ENCODE assay signal across 8 mouse cellular contexts in the genomic region with DNA sequence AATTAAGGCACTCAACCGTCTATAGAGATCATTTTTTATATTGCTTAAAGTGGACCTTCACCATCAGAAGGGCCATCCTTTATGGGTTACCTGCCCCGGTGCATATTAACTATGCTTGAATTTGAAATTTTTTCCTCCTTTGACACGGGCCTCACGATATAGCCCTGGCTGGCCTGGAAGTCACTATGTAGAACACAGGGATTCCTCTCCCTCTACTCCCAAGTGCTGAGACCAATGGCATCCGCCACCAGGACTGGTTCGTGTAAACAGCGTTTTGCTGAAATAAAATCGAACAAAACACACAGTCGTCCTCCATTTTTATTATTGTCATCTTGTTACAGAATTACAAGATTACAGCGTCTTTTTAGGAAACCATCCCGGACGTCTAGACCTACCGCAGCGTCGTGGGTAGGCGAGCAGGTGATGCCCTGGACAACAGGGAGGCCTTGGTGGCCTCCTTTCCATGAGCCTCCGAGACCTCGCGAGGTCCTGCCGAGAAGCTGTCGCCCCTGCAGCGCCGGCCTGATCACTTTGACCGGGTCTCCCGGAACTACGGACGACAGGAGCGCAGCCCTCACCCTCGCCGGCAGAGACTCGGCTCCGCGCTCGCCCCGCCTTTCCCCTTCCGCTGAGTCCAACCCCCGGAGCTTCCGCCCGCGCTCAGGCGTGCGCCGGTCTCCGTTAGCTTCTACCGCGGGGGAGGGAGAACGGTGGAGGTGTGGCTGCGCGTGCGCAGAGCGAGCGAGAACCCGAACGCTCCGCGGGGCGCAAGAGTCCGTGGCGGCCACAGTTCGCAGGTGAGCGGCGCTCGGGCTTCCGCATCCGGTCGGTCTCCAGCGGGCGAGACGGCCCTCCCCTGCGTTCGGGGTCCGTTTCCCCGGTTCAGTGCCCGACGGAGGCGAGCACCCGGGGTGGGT. TPM values are rescaled to one million over a fixed set of nuclear protein-coding genes. Genes with fewer than 3 reads are reported as not detected.
DNase-seq lines count a peak whose midpoint lies in the region; ATAC-seq and TF ChIP-seq lines count a peak whose summit lies in the region.

No protein-coding gene starts in this region.

- H3K9ac ChIP-seq in lung, postnatal 0 days (replicated peaks; ENCODE audit: low read depth): peak overlapping the region; percentile 76

- no peak; the same call in 1 of the 2 replicates for TF ChIP-seq CTCF in lung, postnatal 0 days (IDR thresholded peaks at IDR 0.05)

- H3K27me3 ChIP-seq in hindbrain, embryonic 10.5 days (ENCODE audit: insufficient read depth, poor library complexity, severe bottlenecking): no peaks in the 10 kb centered on the region
- H3K27me3 ChIP-seq in lung, postnatal 0 days (replicated peaks; ENCODE audit: insufficient read depth, low read length): no peaks in the 10 kb centered on the region

- ATAC-seq in lung, postnatal 0 days: peak; percentile 99

- peak overlapping the region; percentile 93 for H3K27ac ChIP-seq in hindbrain, embryonic 10.5 days
- peak overlapping the region; percentile 86 for H3K27ac ChIP-seq in lung, postnatal 0 days (ENCODE audit: low read length)

- 3% methylated on average over 77 of the region's 77 CpGs for WGBS in hindbrain, embryonic 10.5 days
- 5% methylated on average over 36 of the region's 77 CpGs for WGBS in lung, postnatal 0 days

- peak overlapping the region; percentile 75 for H3K4me3 ChIP-seq in hindbrain, embryonic 10.5 days
- H3K4me3 ChIP-seq in lung, postnatal 0 days (ENCODE audit: low read depth, low read length): peak overlapping the region; percentile 79

- no peaks in the 10 kb centered on the region for H3K36me3 ChIP-seq in hindbrain, embryonic 10.5 days
- no peaks in the 10 kb centered on the region for H3K36me3 ChIP-seq in lung, postnatal 0 days (ENCODE audit: insufficient read depth, low read length)

- no peak for TF ChIP-seq EP300 in lung, postnatal 0 days (IDR thresholded peaks at IDR 0.05)

- DNase-seq in MEL-GATA-1-ER (ENCODE audit: extremely low read depth, low read depth): peak; percentile 84
- peak; percentile 98 for DNase-seq in cerebellum, adult 8-10 months
- peak; percentile 92 for DNase-seq in forelimb bud, embryonic 11.5 days (ENCODE audit: low read depth, low spot score)
- DNase-seq in hindbrain, embryonic 10.5 days (ENCODE audit: low spot score): peak; percentile 95
- DNase-seq in layer of hippocampus, adult 9-11 months: peak; percentile 94
- DNase-seq in lung, postnatal 0 days (ENCODE audit: low spot score): peak; percentile 98
- peak; percentile 96 for DNase-seq in ovary, postnatal 14 days (ENCODE audit: low spot score)
- DNase-seq in thymus, postnatal 14 days: peak; percentile 98

- peaks cover 25% of the 10 kb centered on the region for H3K4me1 ChIP-seq in hindbrain, embryonic 10.5 days (replicated peaks)
- peaks cover 6% of the 10 kb centered on the region; the same call in 1 of the 2 replicates for H3K4me1 ChIP-seq in lung, postnatal 0 days (ENCODE audit: insufficient read depth, low read depth, low read length)

- H3K4me2 ChIP-seq in lung, postnatal 0 days (replicated peaks; ENCODE audit: low read depth, low read length): peak overlapping the region; percentile 81

- H3K9me3 ChIP-seq in hindbrain, embryonic 10.5 days: 0 out of 2 replicates have a peak, but pooled peaks cover 4% of the 10 kb centered on the region
- H3K9me3 ChIP-seq in lung, postnatal 0 days (ENCODE audit: low read length): no peaks in the 10 kb centered on the region

RNA-seq across cellular contexts. Expression of gene Snx25, which starts 11.3 kb away (rescaled TPM):
- polyA plus RNA-seq in hindbrain, embryonic 10.5 days (2016; fragmentation: Nextera tagmentation; extraction: Ambion mirVana): 2.9 and 4.1 TPM in 2 replicates
- 34.5 and 35.2 TPM in 2 replicates for polyA plus RNA-seq in lung, postnatal 0 days (2015; fragmentation: Nextera tagmentation; extraction: Ambion mirVana)

RNA-seq across cellular contexts. Expression of gene Cfap97, which starts 11.6 kb away (rescaled TPM):
- 14.9 and 19.8 TPM in 2 replicates for polyA plus RNA-seq in hindbrain, embryonic 10.5 days (2016; fragmentation: Nextera tagmentation; extraction: Ambion mirVana)
- 25.8 and 29.5 TPM in 2 replicates for polyA plus RNA-seq in lung, postnatal 0 days (2015; fragmentation: Nextera tagmentation; extraction: Ambion mirVana)

RNA-seq across cellular contexts. Expression of gene Slc25a4, which starts 47.9 kb away (rescaled TPM):
- polyA plus RNA-seq in hindbrain, embryonic 10.5 days (2016; fragmentation: Nextera tagmentation; extraction: Ambion mirVana): 504 and 541 TPM in 2 replicates
- polyA plus RNA-seq in lung, postnatal 0 days (2015; fragmentation: Nextera tagmentation; extraction: Ambion mirVana): 292 and 307 TPM in 2 replicates

Comparison
In these comparisons a context has a peak if more than half of its experiments do, and no peak if none do; other contexts are left out.
1. Peak in every context shown above with its lines: DNase-seq, ATAC-seq, H3K4me3 ChIP-seq and H3K27ac ChIP-seq.